Mouse (Mus musculus) CH12.LX (cell line): ENCODE measurements around the gene Apoc2. TPM values are rescaled to one million over a fixed set of nuclear protein-coding genes. Genes with fewer than 3 reads are reported as not detected.

ENCODE experiments used
- DNase-seq: peaks from one replicate; pipeline ENCODE4 v3.0.0-alpha.2; 2013; ENCODE audit errors: extremely low read depth
- H3K27ac ChIP-seq: 2 replicates; pipeline ENCODE4 v1.5.1; 2012; ENCODE audit warnings: low read depth, mild to moderate bottlenecking, control low read depth, moderate library complexity; ENCODE audit not compliant: insufficient read depth
- H3K27me3 ChIP-seq: replicated peaks from 2 replicates; pipeline ENCODE3; 2012; ENCODE audit warnings: inconsistent platforms
- H3K36me3 ChIP-seq, 2 experiments: replicated peaks in 1 of 2; 2 replicates each; pipeline versions ENCODE3 to v1.6.1; 2012; ENCODE audit warnings: inconsistent platforms in 1 of 2, low read length in 1 of 2, mild to moderate bottlenecking in 1 of 2, mixed read lengths in 1 of 2, moderate library complexity in 1 of 2; ENCODE audit not compliant: control insufficient read depth in 1 of 2, insufficient read depth in 1 of 2
- H3K4me1 ChIP-seq, 2 experiments: 2 replicates each; pipeline ENCODE4 v1.6.1; 2012; ENCODE audit warnings: inconsistent platforms in 1 of 2, moderate library complexity in 1 of 2; ENCODE audit not compliant: insufficient read depth in 2 of 2, control insufficient read depth in 1 of 2
- H3K4me2 ChIP-seq: 2 replicates; pipeline ENCODE4 v1.6.1; 2012; ENCODE audit warnings: low read depth, mild to moderate bottlenecking, control low read depth; ENCODE audit not compliant: poor library complexity, insufficient read depth, severe bottlenecking
- H3K4me3 ChIP-seq, 3 experiments: fragments of 150-350 bp in 1 of 3; sonication (generic) in 1 of 3; replicated peaks in 1 of 3; 2 replicates each; pipeline versions ENCODE3 to v1.5.1; 2011 to 2012; ENCODE audit warnings: low read depth in 2 of 3, low read length in 2 of 3, mild to moderate bottlenecking in 2 of 3, moderate library complexity in 2 of 3, control low read depth in 1 of 3, improper control_type of control experiment in 1 of 3, inconsistent platforms in 1 of 3, mixed read lengths in 1 of 3; ENCODE audit not compliant: poor library complexity in 1 of 3
- H3K79me2 ChIP-seq: replicated peaks from 2 replicates; pipeline ENCODE4 v1.6.1; 2012; ENCODE audit warnings: mild to moderate bottlenecking, moderate library complexity; ENCODE audit not compliant: control insufficient read depth, poor library complexity, insufficient read depth, severe bottlenecking; ENCODE audit errors: extremely low read depth
- H3K9ac ChIP-seq: 2 replicates; pipeline ENCODE4 v1.6.1; 2012; ENCODE audit warnings: low read depth, mild to moderate bottlenecking, control low read depth, moderate library complexity; ENCODE audit not compliant: insufficient read depth
- H3K9me3 ChIP-seq: replicated peaks from 2 replicates; pipeline ENCODE3; 2012; ENCODE audit warnings: low read length, inconsistent platforms, mixed read lengths
- CHD2 ChIP-seq: IDR thresholded peaks from 2 replicates; pipeline ENCODE4 v1.6.1; 2011; ENCODE audit warnings: low read length, improper control_type of control experiment
- ELF1 ChIP-seq: IDR thresholded peaks from 2 replicates; pipeline ENCODE4 v1.6.1; 2014; ENCODE audit warnings: low read depth, mild to moderate bottlenecking, inconsistent platforms, low read length, improper control_type of control experiment
- ETS1 ChIP-seq: conservative IDR thresholded peaks from 2 replicates; pipeline ENCODE4 v1.6.1; 2012; ENCODE audit warnings: low read depth, mild to moderate bottlenecking, inconsistent platforms, low read length, improper control_type of control experiment, moderate library complexity
- GABPA ChIP-seq: IDR thresholded peaks from 2 replicates; pipeline ENCODE4 v1.6.1; 2012; ENCODE audit warnings: low read depth, low read length, improper control_type of control experiment, inconsistent platforms; ENCODE audit not compliant: insufficient replicate concordance
- HCFC1 ChIP-seq: IDR thresholded peaks from 2 replicates; pipeline ENCODE4 v1.6.1; 2012; ENCODE audit warnings: low read depth, mild to moderate bottlenecking, inconsistent platforms, low read length, improper control_type of control experiment
- IRF4 ChIP-seq: IDR thresholded peaks from 2 replicates; pipeline ENCODE4 v1.6.1; 2014; ENCODE audit warnings: low read depth, mild to moderate bottlenecking, inconsistent platforms, low read length, improper control_type of control experiment
- JUN ChIP-seq: IDR thresholded peaks from 2 replicates; pipeline ENCODE4 v1.6.1; 2011; ENCODE audit warnings: low read depth, mild to moderate bottlenecking, low read length, improper control_type of control experiment, moderate library complexity; ENCODE audit not compliant: insufficient read depth
- JUND ChIP-seq: conservative IDR thresholded peaks from 2 replicates; pipeline ENCODE4 v1.6.1; 2011; ENCODE audit warnings: low read depth, low read length, improper control_type of control experiment
- KAT2A ChIP-seq: IDR thresholded peaks from 2 replicates; pipeline ENCODE4 v1.6.1; 2012; ENCODE audit warnings: low read length, improper control_type of control experiment, inconsistent platforms; ENCODE audit not compliant: insufficient replicate concordance
- MAFK ChIP-seq: IDR thresholded peaks from 2 replicates; pipeline ENCODE4 v1.6.1; 2011; ENCODE audit warnings: low read length, improper control_type of control experiment; ENCODE audit not compliant: insufficient replicate concordance
- MAX ChIP-seq: IDR thresholded peaks from 2 replicates; pipeline ENCODE4 v1.6.1; 2011; ENCODE audit warnings: low read length, improper control_type of control experiment
- MAZ ChIP-seq: IDR thresholded peaks from 2 replicates; pipeline ENCODE4 v1.6.1; 2012; ENCODE audit warnings: low read depth, mild to moderate bottlenecking, inconsistent platforms, low read length, improper control_type of control experiment, moderate library complexity
- MEF2A ChIP-seq: IDR thresholded peaks from 2 replicates; pipeline ENCODE4 v1.6.1; 2014; ENCODE audit warnings: low read depth, mild to moderate bottlenecking, inconsistent platforms, low read length, improper control_type of control experiment, borderline replicate concordance
- MYC ChIP-seq: IDR thresholded peaks from 2 replicates; pipeline ENCODE4 v1.6.1; 2011; ENCODE audit warnings: low read depth, mild to moderate bottlenecking, improper control_type of control experiment, low read length
- NELFE ChIP-seq: IDR thresholded peaks from 2 replicates; pipeline ENCODE4 v1.6.1; 2011; ENCODE audit warnings: low read depth, low read length, improper control_type of control experiment
- NRF1 ChIP-seq: IDR thresholded peaks from 2 replicates; pipeline ENCODE4 v1.6.1; 2014; ENCODE audit warnings: low read depth, mild to moderate bottlenecking, inconsistent platforms, low read length, improper control_type of control experiment, moderate library complexity
- PAX5 ChIP-seq: IDR thresholded peaks from 2 replicates; pipeline ENCODE4 v1.6.1; 2012; ENCODE audit warnings: low read length, inconsistent platforms, mixed read lengths
- RCOR1 ChIP-seq: conservative IDR thresholded peaks from 2 replicates; pipeline ENCODE4 v1.6.1; 2012; ENCODE audit warnings: low read depth, mild to moderate bottlenecking, inconsistent platforms, low read length, improper control_type of control experiment
- SIN3A ChIP-seq: IDR thresholded peaks from 2 replicates; pipeline ENCODE4 v1.6.1; 2012; ENCODE audit warnings: low read length, improper control_type of control experiment, inconsistent platforms
- TCF12 ChIP-seq: IDR thresholded peaks from 2 replicates; pipeline ENCODE4 v1.6.1; 2014; ENCODE audit warnings: low read depth, mild to moderate bottlenecking, inconsistent platforms, low read length, improper control_type of control experiment
- UBTF ChIP-seq: IDR thresholded peaks from 2 replicates; pipeline ENCODE4 v1.6.1; 2012; ENCODE audit warnings: low read depth, mild to moderate bottlenecking, inconsistent platforms, low read length, improper control_type of control experiment, moderate library complexity
- USF1 ChIP-seq: IDR thresholded peaks from 2 replicates; pipeline ENCODE4 v1.6.1; 2014; ENCODE audit warnings: low read depth, mild to moderate bottlenecking, inconsistent platforms, low read length, improper control_type of control experiment
- ZC3H11A ChIP-seq: IDR thresholded peaks from 2 replicates; pipeline ENCODE4 v1.6.1; 2012; ENCODE audit warnings: low read depth, mild to moderate bottlenecking, inconsistent platforms, low read length, improper control_type of control experiment
- ZKSCAN1 ChIP-seq: IDR thresholded peaks from 2 replicates; pipeline ENCODE4 v1.6.1; 2012; ENCODE audit warnings: low read depth, inconsistent platforms, low read length, improper control_type of control experiment, borderline replicate concordance
- ZMIZ1 ChIP-seq: IDR thresholded peaks from 2 replicates; pipeline ENCODE4 v1.6.1; 2012; ENCODE audit warnings: low read depth, mild to moderate bottlenecking, inconsistent platforms, low read length, improper control_type of control experiment
- ZNF384 ChIP-seq: IDR thresholded peaks from 2 replicates; pipeline ENCODE4 v1.6.1; 2012; ENCODE audit warnings: low read depth, low read length, improper control_type of control experiment, inconsistent platforms
- dilution Hi-C: fragments of 300-500 bp; cut with MboI; formaldehyde crosslinking; loops from 2 replicates; pipeline ENCODE4 v1.14.3; 2020; ENCODE audit warnings: low sequenced_read_pairs; ENCODE audit not compliant: extremely low pct_unique_long_range_greater_than_20kb, extremely low pct_ligation_motif_present
- in situ Hi-C: fragments of 300-500 bp; cut with MboI; formaldehyde crosslinking; loops from 3 replicates; pipeline ENCODE4 v1.14.3; 2019; ENCODE audit warnings: low sequenced_read_pairs, low pct_ligation_motif_present, low pct_unique_long_range_greater_than_20kb, mixed read lengths
- polyA plus RNA-seq: library from polyadenylated mRNA; unstranded; fragments of >175 nt; gene quantifications from 2 replicates; pipeline ENCODE4 v1.2.1, GENCODE M21; 2012; ENCODE audit warnings: low read depth; ENCODE audit not compliant: insufficient read length
- total RNA-seq, 2 experiments: library from RNA; depleted of rRNA; stranded (reverse); fragments of 300-350 nt in 1 of 2; fragments of >200 nt in 1 of 2; gene quantifications; 2 replicates each; pipeline ENCODE4 v1.2.3; 2012 to 2014

Gene Apoc2
- total and polyA plus RNA-seq, 3 experiments: not detected

- dilution Hi-C loops (no loop called here), in situ Hi-C loops (no loop called here)
- no peak overlapping the region for H3K9ac ChIP-seq
- no peaks in the 10 kb centered on the region for H3K79me2 ChIP-seq
- no peak for DNase-seq
- no peaks in the 10 kb centered on the region for H3K9me3 ChIP-seq
- no peak overlapping the region for H3K27ac ChIP-seq
- peaks cover 2% of the 10 kb centered on the region for H3K27me3 ChIP-seq
- no peak overlapping the region for H3K4me3 ChIP-seq
- H3K4me1 ChIP-seq: peaks cover 2 to 10% of the 10 kb centered on the region in 2 experiments; a peak in 3 of 4 replicates
- no peak for TF ChIP-seq USF1
- TF ChIP-seq MAFK: no peak
- TF ChIP-seq CHD2: no peak
- TF ChIP-seq ZNF384: no peak
- no peak for TF ChIP-seq MAZ
- TF ChIP-seq IRF4: no peak
- TF ChIP-seq NELFE: no peak
- TF ChIP-seq MEF2A: no peak
- TF ChIP-seq KAT2A: no peak
- TF ChIP-seq ELF1: no peak
- TF ChIP-seq ZKSCAN1: no peak
- no peak for TF ChIP-seq SIN3A
- H3K36me3 ChIP-seq: no peaks in the 10 kb centered on the region
- H3K4me2 ChIP-seq: no peak overlapping the region
Measured at GRCm38 (mm10) chr7:19680702-19681101, 3.0 kb upstream of the Apoc2 start.

- TF ChIP-seq MYC: no peak
- TF ChIP-seq RCOR1: no peak
- TF ChIP-seq JUND: no peak
- TF ChIP-seq PAX5: no peak
- TF ChIP-seq HCFC1: no peak
- TF ChIP-seq JUN: no peak
- TF ChIP-seq ZKSCAN1: no peak
- no peak for TF ChIP-seq TCF12
- TF ChIP-seq MAZ: no peak
- TF ChIP-seq GABPA: no peak
- TF ChIP-seq KAT2A: no peak
- TF ChIP-seq NRF1: no peak
- no peak for TF ChIP-seq MAX
- no peak for TF ChIP-seq ZC3H11A
- TF ChIP-seq UBTF: no peak
- TF ChIP-seq ETS1: no peak
- no peak for TF ChIP-seq NELFE
- TF ChIP-seq ZMIZ1: no peak
- TF ChIP-seq, all 38 proteins: peak for 0
- no peaks in the 10 kb centered on the region for H3K36me3 ChIP-seq
- no peak overlapping the region for H3K4me2 ChIP-seq
- no peaks in the 10 kb centered on the region for H3K9me3 ChIP-seq
- H3K4me3 ChIP-seq: no peak overlapping the region
- dilution Hi-C loops: no loop called here
- H3K27me3 ChIP-seq: peaks cover 3% of the 10 kb centered on the region
- H3K4me1 ChIP-seq: peaks cover 2 to 3% of the 10 kb centered on the region in 2 experiments; a peak in 3 of 4 replicates
- H3K27ac ChIP-seq: no peak overlapping the region
- no peaks in the 10 kb centered on the region for H3K79me2 ChIP-seq
- no peak for DNase-seq
- in situ Hi-C loops: no loop called here
- no peak overlapping the region for H3K9ac ChIP-seq
Measured at GRCm38 (mm10) chr7:19678901-19679300, 1.2 kb upstream of the Apoc2 start.
